Mouse (Mus musculus): Measurements from ENCODE around the gene Rtl8c. TPM values are rescaled to one million over a fixed set of nuclear protein-coding genes. Genes with fewer than 3 reads are reported as not detected.
"Not testable (repeated sequence)": the region's sequence is repeated elsewhere in the genome, so short reads cannot be mapped to it uniquely, and the experiment has no call there.

The Rtl8c gene
- polyA plus RNA-seq, 1 experiment from 2014 or later = 2.2 TPM

GRCm38 (mm10) chrX:53642604-53642979 is 34.8 kb downstream of the Rtl8c start:
- not testable (repeated sequence) for H3K36me3 ChIP-seq (replicated peaks); H3K4me2 ChIP-seq; H3K9ac ChIP-seq; H3K27ac ChIP-seq (replicated peaks); H3K27me3 ChIP-seq; H3K9me3 ChIP-seq (replicated peaks); H3K4me1 ChIP-seq (replicated peaks); ATAC-seq (ENCODE audit: insufficient read depth); H3K4me3 ChIP-seq (replicated peaks)
- WGBS (ENCODE audit: insufficient replicate concordance) = 66% methylated on average over 4 of the region's 4 CpGs

GRCm38 (mm10) chrX:53642980-53643961 is 35.4 kb downstream of the Rtl8c start, which contains the start of gene Rtl8a:
TSS of gene Rtl8a (minus strand) at chrX:53643682.
- H3K4me1 ChIP-seq (replicated peaks); H3K27ac ChIP-seq (replicated peaks); H3K9ac ChIP-seq; H3K27me3 ChIP-seq; H3K36me3 ChIP-seq (replicated peaks); H3K9me3 ChIP-seq (replicated peaks): not testable (repeated sequence)
- Histone ChIP-seq H3K4me3 (replicated peaks) (peak within 1 kb of the TSS; percentile 35), H3K4me2 (peak within 1 kb of the TSS; percentile 48)
- ATAC-seq (ENCODE audit: insufficient read depth) = peak; percentile 51; the same call in 1 of the 2 replicates
- WGBS (ENCODE audit: insufficient replicate concordance) = 24% methylated on average over 12 of the region's 50 CpGs

- no peak overlapping the region for H3K4me3 ChIP-seq (replicated peaks)
- H3K4me2 ChIP-seq = no peak overlapping the region
- no peak overlapping the region for H3K27ac ChIP-seq (replicated peaks)
- H3K4me1 ChIP-seq (replicated peaks) = no peaks in the 10 kb centered on the region
- H3K36me3 ChIP-seq (replicated peaks) = no peaks in the 10 kb centered on the region
- ATAC-seq (ENCODE audit: insufficient read depth) = no peak
- H3K9ac ChIP-seq = no peak overlapping the region
- H3K9me3 ChIP-seq (replicated peaks) = no peaks in the 10 kb centered on the region
- 54% methylated on average over 6 of the region's 6 CpGs for WGBS (ENCODE audit: insufficient replicate concordance)
- H3K27me3 ChIP-seq = no peaks in the 10 kb centered on the region
Observed at GRCm38 (mm10) chrX:53645885-53646284, 38.1 kb downstream of the Rtl8c start.

GRCm38 (mm10) chrX:53652917-53653316 is 45.1 kb downstream of the Rtl8c start:
- H3K36me3 ChIP-seq (replicated peaks); H3K4me2 ChIP-seq; H3K27ac ChIP-seq (replicated peaks); H3K9ac ChIP-seq; H3K4me3 ChIP-seq (replicated peaks); H3K9me3 ChIP-seq (replicated peaks); H3K4me1 ChIP-seq (replicated peaks); H3K27me3 ChIP-seq; ATAC-seq (ENCODE audit: insufficient read depth): not testable (repeated sequence)
- WGBS (ENCODE audit: insufficient replicate concordance) = 33% methylated on average over 4 of the region's 4 CpGs

Other genes starting within 250 kb of the Rtl8c start
- gene Mospd1, start 237.5 kb upstream of the Rtl8c start, polyA plus RNA-seq (2015; fragmentation: Nextera tagmentation; extraction: Ambion mirVana) = 30.7 and 36.4 TPM in 2 replicates
- not detected in 2 replicates for gene Etd, start 173.1 kb upstream of the Rtl8c start, polyA plus RNA-seq (2015; fragmentation: Nextera tagmentation; extraction: Ambion mirVana)
- not detected in 2 replicates for gene Gm14597, start 947 bp downstream of the Rtl8c start, polyA plus RNA-seq (2015; fragmentation: Nextera tagmentation; extraction: Ambion mirVana)
- gene Rtl8a, start 35.6 kb downstream of the Rtl8c start, polyA plus RNA-seq (2015; fragmentation: Nextera tagmentation; extraction: Ambion mirVana) = 5.3 and 5.7 TPM in 2 replicates
- 5.7 and 6.7 TPM in 2 replicates for gene Rtl8b, start 62.4 kb downstream of the Rtl8c start, polyA plus RNA-seq (2015; fragmentation: Nextera tagmentation; extraction: Ambion mirVana)
- gene 4930502E18Rik, start 116.8 kb downstream of the Rtl8c start, polyA plus RNA-seq (2015; fragmentation: Nextera tagmentation; extraction: Ambion mirVana) = 0.06 and 0.10 TPM in 2 replicates
- gene 1700013H16Rik, start 149.8 kb downstream of the Rtl8c start, polyA plus RNA-seq (2015; fragmentation: Nextera tagmentation; extraction: Ambion mirVana) = not detected in 2 replicates
- gene Zfp36l3, start 168.4 kb downstream of the Rtl8c start, polyA plus RNA-seq (2015; fragmentation: Nextera tagmentation; extraction: Ambion mirVana) = not detected in 2 replicates
- gene Xlr, start 189.7 kb downstream of the Rtl8c start, polyA plus RNA-seq (2015; fragmentation: Nextera tagmentation; extraction: Ambion mirVana) = 1.8 and 2.6 TPM in 2 replicates

Data from liver, embryonic 15.5 days (tissue).